In genomic region chr19:55061951-55062350, GRCm38 (mm10) we compare ENCODE assay signal across 9 mouse cellular contexts.
DNase-seq lines count a peak whose midpoint lies in the region; ATAC-seq and TF ChIP-seq lines count a peak whose summit lies in the region.
"Had no signal": no experiment of that assay in that cellular context is flagged by ENCODE, and none has a peak within 500 bp of the region (broad histone marks: within the 10 kb centered on the region; RNA-seq: fewer than 3 reads in every experiment).

No protein-coding gene starts in this region.

- H3K4me2 ChIP-seq in forebrain, postnatal 0 days (ENCODE audit: low read depth): peak overlapping the region; percentile 31

- no peaks in the 10 kb centered on the region for H3K9me3 ChIP-seq in forebrain, postnatal 0 days (ENCODE audit: low read length)
- H3K9me3 ChIP-seq: neural tube, embryonic 12.5 days had no signal

- WGBS in forebrain, postnatal 0 days: 25% methylated on average over 4 of the region's 5 CpGs

- H3K9ac ChIP-seq in forebrain, postnatal 0 days: peak overlapping the region; percentile 18; the same call in 1 of the 2 replicates

- H3K27ac ChIP-seq in testis, adult 2 months (ENCODE audit: control insufficient read depth, insufficient read depth, low read depth, low read length): no peak overlapping the region
- H3K27ac ChIP-seq in forebrain, postnatal 0 days (ENCODE audit: low read depth, low read length): no peak overlapping the region
- H3K27ac ChIP-seq in layer of hippocampus, adult 2 months: no peak overlapping the region
- H3K27ac ChIP-seq: neural tube, embryonic 12.5 days had no signal

- DNase-seq in testis, postnatal 14 days (ENCODE audit: low spot score): no peak
- DNase-seq in brain, embryonic 14.5 days (ENCODE audit: low read depth): peak; percentile 85
- peak; percentile 90 for DNase-seq in forebrain, postnatal 0 days
- DNase-seq in layer of hippocampus, adult 2 months (ENCODE audit: low spot score in 2 of 2): peak; percentile 67 to 76
- DNase-seq in lung, postnatal 36 days: peak; percentile 71
- peak; percentile 75 to 78 for DNase-seq in right cerebral cortex, postnatal 10 days (ENCODE audit: low spot score in 2 of 2)
- DNase-seq in gastrocnemius, postnatal 4 days (ENCODE audit: low spot score in 2 of 2): no peak

- H3K27me3 ChIP-seq in testis, adult 2 months (ENCODE audit: control insufficient read depth, insufficient read depth, low read length): no peaks in the 10 kb centered on the region
- no peaks in the 10 kb centered on the region for H3K27me3 ChIP-seq in forebrain, postnatal 0 days (ENCODE audit: insufficient read depth, low read length)
- H3K27me3 ChIP-seq: neural tube, embryonic 12.5 days had no signal

- no peaks in the 10 kb centered on the region for H3K36me3 ChIP-seq in testis, adult 2 months (ENCODE audit: control insufficient read depth, insufficient read depth, low read length)
- H3K36me3 ChIP-seq in forebrain, postnatal 0 days (ENCODE audit: insufficient read depth): peaks cover 6% of the 10 kb centered on the region; the same call in 1 of the 2 replicates

- H3K4me3 ChIP-seq in testis, adult 2 months (ENCODE audit: control insufficient read depth, low read depth, low read length): peak overlapping the region; percentile 9
- no peak overlapping the region for H3K4me3 ChIP-seq in forebrain, postnatal 0 days (ENCODE audit: low read depth, low read length)
- no peak overlapping the region for H3K4me3 ChIP-seq in layer of hippocampus, adult 2 months

- H3K4me1 ChIP-seq in testis, adult 2 months (ENCODE audit: control insufficient read depth, insufficient read depth, low read length): peaks cover 7% of the 10 kb centered on the region
- no peaks in the 10 kb centered on the region for H3K4me1 ChIP-seq in forebrain, postnatal 0 days (ENCODE audit: insufficient read depth)

- peak; percentile 76 for ATAC-seq in forebrain, postnatal 0 days

- TF ChIP-seq CTCF in testis, adult 2 months (IDR thresholded peaks at IDR 0.05; ENCODE audit: control insufficient read depth, insufficient read depth, insufficient replicate concordance, low read depth, low read length): no peak
- TF ChIP-seq CTCF in brain, embryonic 14.5 days (IDR thresholded peaks at IDR 0.05; ENCODE audit: borderline replicate concordance, extremely low read depth, insufficient read depth, insufficient read length): peak; percentile 77; the same call in 1 of the 2 replicates
- TF ChIP-seq CTCF in forebrain, postnatal 0 days (IDR thresholded peaks at IDR 0.05; ENCODE audit: low read depth): peak; percentile 85
- peak; percentile 70 for TF ChIP-seq CTCF in layer of hippocampus, adult 2 months (conservative IDR thresholded peaks at IDR 0.05)

- TF ChIP-seq POLR2A in testis, adult 2 months (IDR thresholded peaks at IDR 0.05; ENCODE audit: control insufficient read depth, low read depth, low read length): no peak
- no peak for TF ChIP-seq POLR2A in brain, embryonic 14.5 days (IDR thresholded peaks at IDR 0.05; ENCODE audit: borderline replicate concordance, extremely low read depth, insufficient read depth, insufficient read length, poor library complexity, severe bottlenecking)

Comparison
In these comparisons a context has a peak if more than half of its experiments do, and no peak if none do; other contexts are left out.
1. DNase-seq: peak in brain, embryonic 14.5 days (single experiment), forebrain, postnatal 0 days (single experiment), layer of hippocampus, adult 2 months (2 of 2), lung, postnatal 36 days (single experiment) and right cerebral cortex, postnatal 10 days (2 of 2); none in testis, postnatal 14 days (single experiment) and gastrocnemius, postnatal 4 days (0 of 2).